Mouse (Mus musculus): Measurements from ENCODE around the gene Mcur1.

The Mcur1 gene

DNA sequence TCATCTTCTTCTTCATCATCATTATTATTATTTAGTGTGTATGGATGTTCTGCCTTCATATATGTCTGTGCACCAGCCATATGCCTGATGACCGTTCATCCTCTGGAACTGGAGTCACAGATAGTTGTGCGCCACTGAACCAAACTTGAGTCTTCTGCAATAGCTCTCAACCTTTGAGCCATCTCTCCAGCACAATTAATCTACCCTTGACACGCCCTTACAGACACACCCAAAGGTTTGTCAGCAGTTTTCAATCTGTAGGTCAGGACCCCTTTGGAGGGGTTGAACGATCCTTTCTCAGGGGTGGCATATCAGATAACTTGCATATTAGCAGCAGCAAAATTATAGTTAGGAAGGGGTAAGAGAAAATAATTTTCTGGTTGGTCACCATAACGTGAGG, 4.7 kb upstream of the Mcur1 start:
- no peak for DNase-seq

DNA sequence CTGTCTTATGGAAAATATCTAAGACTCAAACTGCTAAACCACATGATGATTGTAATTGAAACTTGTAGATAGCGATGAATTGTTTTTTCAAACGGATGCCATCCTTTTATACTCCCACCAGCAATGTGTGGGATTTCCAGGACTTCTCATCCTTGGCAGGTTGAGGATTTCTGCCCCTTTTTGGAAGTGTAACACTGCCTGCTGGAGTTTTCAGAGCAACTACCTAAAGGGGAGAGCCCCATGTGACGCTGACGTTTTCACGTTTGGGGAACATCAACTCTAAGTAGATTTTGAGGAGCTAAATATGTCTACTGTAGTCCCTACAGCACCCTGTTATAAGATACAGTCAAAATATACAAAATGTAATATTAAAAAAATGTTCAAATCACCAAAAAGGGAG, 2.7 kb upstream of the Mcur1 start:
- DNase-seq, result no peak

- peak; percentile 32 for DNase-seq
Measured at GRCm38 (mm10) chr13:43560458-43561411, 744 bp upstream of the Mcur1 start.

GRCm38 (mm10) chr13:43558959-43559358, 1.0 kb downstream of the Mcur1 start:
- DNase-seq, result no peak

DNA sequence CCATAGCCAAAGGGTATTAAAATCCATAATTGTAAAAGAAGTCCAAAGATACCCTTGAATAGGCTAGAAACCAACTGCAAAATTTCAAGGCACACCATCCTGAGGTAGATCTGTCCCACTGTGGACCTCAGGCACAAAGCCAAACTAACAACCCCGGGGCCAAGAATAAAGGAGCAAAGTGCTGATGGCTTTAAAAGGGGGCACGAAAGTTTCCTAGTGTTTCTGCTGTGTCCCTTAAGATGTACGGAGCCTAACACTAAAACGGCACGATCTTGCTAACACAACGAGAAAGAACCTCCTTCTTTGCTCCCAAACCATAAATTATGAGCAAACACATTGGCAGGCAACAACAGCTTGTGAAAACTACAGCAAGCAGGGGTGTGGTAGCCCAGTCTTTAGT, 1.6 kb downstream of the Mcur1 start:
- DNase-seq, result no peak

GRCm38 (mm10) chr13:43556913-43557542, 3.0 kb downstream of the Mcur1 start:
- DNase-seq, result no peak

- no peak for DNase-seq
Measured at GRCm38 (mm10) chr13:43555321-43555720, 4.7 kb downstream of the Mcur1 start.

GRCm38 (mm10) chr13:43554827-43555226, 5.2 kb downstream of the Mcur1 start:
- DNase-seq, result no peak

GRCm38 (mm10) chr13:43550676-43551075, 9.3 kb downstream of the Mcur1 start:
- no peak for DNase-seq

GRCm38 (mm10) chr13:43549870-43550269, 10.1 kb downstream of the Mcur1 start:
- no peak for DNase-seq

DNA sequence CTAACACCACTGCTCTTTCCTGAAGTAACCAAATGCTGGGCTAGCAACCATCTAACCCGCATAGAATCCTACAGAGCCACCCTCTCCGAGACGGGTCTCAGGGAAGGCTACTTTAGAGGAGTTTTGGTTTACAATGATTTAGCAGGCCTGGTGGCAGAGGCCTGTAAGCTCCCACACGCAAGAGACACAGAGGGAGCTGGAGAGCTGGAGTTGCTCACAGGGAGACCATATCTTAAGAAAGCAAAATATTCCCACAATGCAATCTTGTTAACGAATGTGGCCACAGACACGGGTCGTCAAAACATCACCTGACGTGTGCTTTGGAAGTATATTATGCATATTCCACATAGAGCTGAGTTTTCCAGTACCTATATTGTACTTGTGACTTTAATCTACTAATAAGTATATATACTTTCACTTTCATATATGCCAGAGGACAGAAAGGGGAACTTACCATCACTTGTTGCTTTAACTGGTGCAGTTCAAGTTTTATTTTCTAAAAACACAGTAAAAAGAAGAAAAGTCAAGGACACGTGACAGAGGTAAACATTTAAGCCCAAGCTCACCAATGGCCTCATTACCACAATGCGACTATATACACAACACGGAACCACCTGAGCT, 10.8 kb downstream of the Mcur1 start:
- no peak for DNase-seq

GRCm38 (mm10) chr13:43548617-43549016, 11.4 kb downstream of the Mcur1 start:
- no peak for DNase-seq

DNA sequence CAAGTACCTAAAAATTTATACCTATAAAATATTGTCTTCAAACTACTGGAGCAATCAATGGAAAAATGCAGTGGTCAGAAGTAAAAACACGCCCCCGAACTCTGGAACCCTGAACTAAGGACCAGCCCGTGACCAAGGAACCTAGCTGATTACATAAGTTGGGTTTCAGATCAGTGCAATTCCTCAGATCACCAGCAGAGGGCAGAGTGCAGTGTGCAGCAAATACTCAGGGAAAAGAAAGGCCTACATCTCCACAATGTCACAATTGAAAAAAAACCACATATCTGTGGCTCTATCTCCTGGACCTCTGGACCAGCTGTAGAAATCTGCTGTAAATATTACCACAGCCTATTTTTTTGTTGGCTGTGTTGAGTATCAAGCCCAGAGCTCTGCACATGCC, 13.1 kb downstream of the Mcur1 start:
- peak; percentile 87 for DNase-seq

DNA sequence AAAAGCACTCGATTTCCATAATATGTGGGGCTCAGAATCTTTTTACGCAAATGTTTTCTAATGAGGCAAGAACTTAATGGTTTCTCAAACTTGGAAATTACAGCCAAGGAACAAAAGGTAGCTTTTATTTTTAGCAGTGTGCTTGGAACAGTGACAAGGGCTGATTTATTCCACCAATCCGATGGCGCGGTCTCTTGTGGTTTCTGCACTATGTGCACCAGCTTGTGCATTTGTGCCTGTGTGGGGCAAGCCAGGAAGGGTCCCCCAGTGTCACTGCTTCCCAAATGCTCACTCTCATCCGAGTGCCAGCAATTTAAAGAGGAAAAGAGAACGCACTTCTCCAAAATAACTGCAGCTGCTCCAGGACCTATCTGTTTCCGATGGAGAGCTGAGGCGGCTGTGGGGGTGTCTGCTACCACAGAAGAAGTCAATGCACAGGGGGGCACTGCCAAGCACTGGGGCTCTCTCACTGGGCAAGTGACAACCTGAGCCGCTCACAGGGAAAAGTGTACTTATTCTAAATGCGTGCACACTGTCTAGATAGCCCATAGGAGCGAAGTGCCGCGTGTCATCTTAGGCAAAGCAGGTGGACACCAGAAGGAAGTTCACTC, 19.7 kb downstream of the Mcur1 start:
- no peak for DNase-seq

DNA sequence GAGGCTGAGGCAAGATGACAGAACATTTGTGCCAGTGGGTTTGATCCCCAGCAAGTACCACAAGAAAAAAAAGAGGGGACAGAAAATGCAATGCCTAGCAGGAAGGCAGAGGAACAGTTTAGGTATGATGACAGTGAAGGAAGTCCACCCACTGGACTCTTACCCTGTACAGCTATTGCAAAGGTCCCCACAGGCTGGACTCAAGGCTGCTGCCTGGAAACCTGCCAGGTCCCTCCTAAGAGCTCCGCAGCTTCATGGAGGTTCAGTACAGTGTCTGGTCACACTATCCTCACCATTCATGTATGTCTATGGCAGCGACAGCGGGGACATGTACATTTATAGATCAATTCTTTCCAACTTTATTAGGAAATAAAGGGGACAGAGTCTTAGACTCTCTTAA, 20.6 kb downstream of the Mcur1 start:
- DNase-seq, result no peak

DNA sequence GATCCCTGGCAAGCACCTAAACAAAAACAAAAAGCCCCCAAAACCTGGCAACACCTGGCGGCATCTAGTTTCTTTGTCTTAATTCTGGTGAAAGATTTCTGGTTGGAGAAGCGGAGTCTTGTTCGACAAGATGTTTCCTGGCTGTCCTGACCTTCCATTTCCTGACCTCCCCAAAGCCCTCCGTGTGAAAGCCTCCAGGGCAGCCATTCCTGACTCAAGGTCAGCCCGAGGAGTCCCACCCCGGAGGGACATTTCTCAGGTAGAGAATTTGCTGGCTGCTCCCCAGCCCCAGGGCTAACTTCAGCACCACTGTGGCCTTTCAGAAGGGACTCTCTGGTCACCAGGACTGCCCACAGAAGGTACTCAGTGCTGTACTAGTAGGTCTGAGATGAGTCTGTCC, 22.1 kb downstream of the Mcur1 start:
- DNase-seq, result no peak

DNA sequence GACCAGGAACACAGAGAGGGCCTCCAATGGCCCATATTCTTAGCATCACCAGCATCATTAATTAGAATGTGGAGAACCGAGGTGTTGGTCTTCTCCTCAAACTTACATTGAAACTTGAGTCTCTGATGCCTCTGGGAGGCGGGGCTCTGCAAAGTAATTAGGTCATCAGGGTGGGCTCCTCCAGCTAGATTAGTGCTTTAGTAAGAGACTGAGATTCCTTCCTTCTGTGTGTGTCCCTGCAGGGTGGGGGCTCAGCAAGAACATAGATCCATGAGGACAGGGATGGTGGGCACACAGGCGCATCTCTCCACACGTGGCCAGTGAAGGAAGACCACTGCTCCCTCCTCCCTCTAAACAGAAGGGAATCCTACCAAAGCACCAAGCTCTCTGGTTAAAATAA, 26.0 kb downstream of the Mcur1 start:
- no peak for DNase-seq

GRCm38 (mm10) chr13:43530832-43531693, 28.9 kb downstream of the Mcur1 start:
- peak; percentile 55 for DNase-seq

DNA sequence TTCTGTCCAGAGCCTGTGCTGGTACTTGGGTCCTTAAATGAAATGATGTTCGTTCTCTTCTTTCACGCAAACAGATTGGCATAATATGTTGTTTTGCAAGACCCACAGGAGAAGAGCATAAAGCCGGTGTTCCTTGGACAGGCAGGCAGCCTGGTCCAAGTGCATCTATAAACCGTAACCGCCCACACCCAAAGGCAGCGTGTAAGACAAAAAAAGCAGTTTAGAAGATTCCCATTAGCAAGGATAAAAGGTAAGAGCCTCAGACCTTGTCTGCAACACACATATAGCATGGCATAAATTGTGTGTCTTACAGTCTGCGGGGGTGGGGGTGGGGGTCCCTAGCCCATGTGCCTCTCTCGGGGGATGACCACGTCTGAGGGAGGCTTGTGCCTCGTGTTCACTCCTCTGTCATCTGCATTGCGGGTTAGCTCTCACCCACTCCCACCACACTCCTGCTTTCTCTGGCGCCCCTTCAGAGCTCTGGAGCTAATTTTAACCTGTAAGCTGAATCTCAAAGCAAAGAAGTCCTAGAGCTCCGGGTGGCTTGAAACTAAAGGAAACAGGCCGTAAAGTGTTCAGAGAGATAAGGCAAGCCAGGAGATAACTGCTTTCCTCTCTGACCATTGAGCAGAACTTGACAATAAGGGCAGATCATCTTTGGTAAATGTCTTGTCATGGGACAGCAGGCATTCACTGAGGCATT, 29.7 kb downstream of the Mcur1 start:
- no peak for DNase-seq

DNA sequence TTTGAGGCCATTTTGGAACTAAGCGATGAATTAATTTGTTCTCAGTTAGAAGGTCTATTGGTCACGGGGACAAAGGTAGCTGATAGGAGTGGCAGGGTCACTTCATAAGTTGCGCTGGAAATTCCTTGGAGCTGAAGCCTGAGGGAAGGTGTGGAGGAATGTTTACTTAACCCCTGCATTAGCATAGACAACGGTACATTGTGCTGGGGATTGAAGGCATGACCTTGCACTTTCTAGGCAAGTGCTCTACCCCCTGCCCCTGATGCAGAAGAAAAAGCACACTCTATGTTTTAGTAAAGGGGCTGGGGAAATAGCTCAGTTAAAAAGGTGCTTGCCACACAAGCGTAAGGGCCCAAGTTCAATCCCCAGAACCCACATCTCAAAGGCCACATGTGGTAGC, 33.7 kb downstream of the Mcur1 start:
- no peak for DNase-seq

DNA sequence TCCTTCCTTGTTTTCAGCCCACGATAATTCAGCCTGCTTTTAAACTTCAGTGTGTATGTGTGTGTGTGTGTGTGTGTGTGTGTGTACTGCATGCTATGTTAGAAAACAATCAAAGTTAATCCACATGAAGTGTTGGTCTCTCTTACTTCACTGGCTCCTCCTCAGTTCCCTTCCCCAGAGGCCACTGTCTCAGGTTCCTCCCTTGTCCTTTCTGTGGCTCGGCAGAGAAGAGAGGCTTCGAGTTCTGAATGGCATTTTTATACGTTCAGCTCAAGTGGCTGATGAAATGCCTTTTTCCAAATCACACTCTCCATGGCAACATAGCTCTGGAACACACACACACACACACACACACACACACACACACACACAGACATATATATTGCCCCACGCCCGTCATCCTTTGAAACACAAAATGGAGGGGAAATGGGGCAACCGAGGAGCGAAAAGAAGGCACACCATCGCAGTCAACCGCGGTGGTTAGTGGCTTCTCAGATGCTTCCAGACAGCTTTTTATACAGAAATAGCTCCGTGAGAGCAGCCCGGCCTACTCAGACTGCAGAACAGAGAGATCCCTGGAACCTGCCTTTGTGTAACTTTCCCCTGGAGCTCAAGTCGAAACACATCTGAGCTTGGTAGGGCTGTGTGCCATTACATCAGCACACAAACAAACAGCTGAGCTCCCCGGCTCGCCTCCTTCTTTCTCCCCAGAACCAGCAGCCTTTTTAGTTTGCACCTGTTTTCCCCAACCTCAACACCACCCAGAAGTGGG, 34.4 kb downstream of the Mcur1 start:
- DNase-seq, result no peak

All from lung, postnatal 14 days (tissue).